Mouse (Mus musculus): ENCODE results near the gene Rbm8a. TPM values are rescaled to one million over a fixed set of nuclear protein-coding genes. Genes with fewer than 3 reads are reported as not detected.

The Rbm8a gene
- polyA plus RNA-seq, 1 experiment from 2014 or later, result 147 TPM

DNA sequence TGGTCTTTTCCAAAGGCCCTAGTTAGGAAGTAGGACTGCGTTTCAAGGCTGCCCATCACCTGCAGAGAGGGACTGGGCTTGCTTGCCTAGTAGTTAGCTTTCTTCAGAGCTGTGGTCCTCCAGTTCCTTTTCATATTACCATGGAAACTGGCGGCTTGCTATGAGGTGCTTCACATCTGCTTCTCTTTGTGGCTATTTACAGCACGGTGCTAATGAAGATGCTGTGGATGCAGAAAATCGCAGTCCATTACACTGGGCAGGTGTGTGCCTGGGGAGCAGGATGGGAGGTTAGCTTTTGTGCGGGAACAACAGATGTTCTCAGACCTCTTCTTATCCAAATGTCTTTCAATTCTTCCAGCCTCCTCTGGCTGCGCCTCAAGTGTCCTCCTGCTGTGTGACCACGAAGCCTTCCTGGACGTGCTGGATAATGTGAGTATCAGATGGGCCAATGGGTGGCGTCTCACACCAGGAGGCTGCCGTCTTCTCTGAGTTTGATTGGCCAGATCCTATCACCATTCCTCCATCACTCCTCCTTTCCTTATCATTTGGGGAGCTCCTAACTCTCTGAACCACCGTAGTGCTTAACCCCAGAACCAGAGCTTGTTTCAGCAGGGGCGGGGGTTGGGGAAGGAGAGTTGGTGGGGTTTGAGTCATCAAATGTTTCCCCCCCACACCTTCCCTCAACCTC, 50.7 kb downstream of the Rbm8a start:
- 29% methylated on average over 12 of the region's 12 CpGs for WGBS
- no peaks in the 10 kb centered on the region for H3K36me3 ChIP-seq (ENCODE audit: control insufficient read depth, insufficient read depth, low read length)
- no peak overlapping the region for H3K4me2 ChIP-seq (replicated peaks; ENCODE audit: low read depth, low read length)
- H3K4me1 ChIP-seq (ENCODE audit: control insufficient read depth, insufficient read depth, low read length), result no peaks in the 10 kb centered on the region
- H3K27me3 ChIP-seq (ENCODE audit: control insufficient read depth, insufficient read depth, low read length), result no peaks in the 10 kb centered on the region
- no peak overlapping the region for H3K4me3 ChIP-seq (ENCODE audit: low read depth, low read length)
- no peak for ATAC-seq (ENCODE audit: insufficient number of reproducible peaks, insufficient read depth, low FRiP score, low read depth)
- no peak overlapping the region for H3K27ac ChIP-seq (ENCODE audit: low read length)
- no peaks in the 10 kb centered on the region for H3K9me3 ChIP-seq (ENCODE audit: control insufficient read depth, low read depth, low read length)
- H3K9ac ChIP-seq (replicated peaks; ENCODE audit: low read depth, low read length), result no peak overlapping the region

Other genes starting within 250 kb of the Rbm8a start
- gene BC107364, start 177.6 kb upstream of the Rbm8a start, polyA plus RNA-seq (2014; fragmentation: Nextera tagmentation; extraction: Ambion mirVana), result not detected in 2 replicates
- 0.20 TPM in 1 of 2 replicates, not detected in the other for gene Hfe2, start 104.8 kb upstream of the Rbm8a start, polyA plus RNA-seq (2014; fragmentation: Nextera tagmentation; extraction: Ambion mirVana)
- 155 and 168 TPM in 2 replicates for gene Txnip, start 72.0 kb upstream of the Rbm8a start, polyA plus RNA-seq (2014; fragmentation: Nextera tagmentation; extraction: Ambion mirVana)
- gene Gm16253, start 52.9 kb upstream of the Rbm8a start, polyA plus RNA-seq (2014; fragmentation: Nextera tagmentation; extraction: Ambion mirVana), result 0.69 and 1.9 TPM in 2 replicates
- gene Polr3gl, start 35.8 kb upstream of the Rbm8a start, polyA plus RNA-seq (2014; fragmentation: Nextera tagmentation; extraction: Ambion mirVana), result 21.5 and 29.5 TPM in 2 replicates
- gene Ankrd34a, start 33.3 kb upstream of the Rbm8a start, polyA plus RNA-seq (2014; fragmentation: Nextera tagmentation; extraction: Ambion mirVana), result 2.9 and 3.4 TPM in 2 replicates
- gene Lix1l, start 28.8 kb upstream of the Rbm8a start, polyA plus RNA-seq (2014; fragmentation: Nextera tagmentation; extraction: Ambion mirVana), result 10.6 TPM in 2 replicates
- 45.4 and 51.3 TPM in 2 replicates for gene Pex11b, start 5.4 kb downstream of the Rbm8a start, polyA plus RNA-seq (2014; fragmentation: Nextera tagmentation; extraction: Ambion mirVana)
- gene Gm42957, start 5.5 kb downstream of the Rbm8a start, polyA plus RNA-seq (2014; fragmentation: Nextera tagmentation; extraction: Ambion mirVana), result 0.07 TPM in 1 of 2 replicates, not detected in the other
- 0.88 and 1.00 TPM in 2 replicates for gene Itga10, start 15.7 kb downstream of the Rbm8a start, polyA plus RNA-seq (2014; fragmentation: Nextera tagmentation; extraction: Ambion mirVana)
- 0.82 and 1.1 TPM in 2 replicates for gene Ankrd35, start 40.2 kb downstream of the Rbm8a start, polyA plus RNA-seq (2014; fragmentation: Nextera tagmentation; extraction: Ambion mirVana)
- 52.6 and 59.4 TPM in 2 replicates for gene Pias3, start 66.5 kb downstream of the Rbm8a start, polyA plus RNA-seq (2014; fragmentation: Nextera tagmentation; extraction: Ambion mirVana)
- 8.7 and 9.3 TPM in 2 replicates for gene Nudt17, start 78.6 kb downstream of the Rbm8a start, polyA plus RNA-seq (2014; fragmentation: Nextera tagmentation; extraction: Ambion mirVana)
- 31.8 and 32.5 TPM in 2 replicates for gene Polr3c, start 97.7 kb downstream of the Rbm8a start, polyA plus RNA-seq (2014; fragmentation: Nextera tagmentation; extraction: Ambion mirVana)
- gene Rnf115, start 97.7 kb downstream of the Rbm8a start, polyA plus RNA-seq (2014; fragmentation: Nextera tagmentation; extraction: Ambion mirVana), result 41.1 and 42.1 TPM in 2 replicates
- 0.28 TPM in 1 of 2 replicates, not detected in the other for gene Pdzk1, start 199.4 kb downstream of the Rbm8a start, polyA plus RNA-seq (2014; fragmentation: Nextera tagmentation; extraction: Ambion mirVana)
- gene Cd160, start 199.4 kb downstream of the Rbm8a start, polyA plus RNA-seq (2014; fragmentation: Nextera tagmentation; extraction: Ambion mirVana), result 0.31 and 0.32 TPM in 2 replicates